Mouse (Mus musculus): ENCODE data around the gene Pdyn. TPM values are rescaled to one million over a fixed set of nuclear protein-coding genes. Genes with fewer than 3 reads are reported as not detected.

The Pdyn gene
- total RNA-seq (2022) = not detected

DNA sequence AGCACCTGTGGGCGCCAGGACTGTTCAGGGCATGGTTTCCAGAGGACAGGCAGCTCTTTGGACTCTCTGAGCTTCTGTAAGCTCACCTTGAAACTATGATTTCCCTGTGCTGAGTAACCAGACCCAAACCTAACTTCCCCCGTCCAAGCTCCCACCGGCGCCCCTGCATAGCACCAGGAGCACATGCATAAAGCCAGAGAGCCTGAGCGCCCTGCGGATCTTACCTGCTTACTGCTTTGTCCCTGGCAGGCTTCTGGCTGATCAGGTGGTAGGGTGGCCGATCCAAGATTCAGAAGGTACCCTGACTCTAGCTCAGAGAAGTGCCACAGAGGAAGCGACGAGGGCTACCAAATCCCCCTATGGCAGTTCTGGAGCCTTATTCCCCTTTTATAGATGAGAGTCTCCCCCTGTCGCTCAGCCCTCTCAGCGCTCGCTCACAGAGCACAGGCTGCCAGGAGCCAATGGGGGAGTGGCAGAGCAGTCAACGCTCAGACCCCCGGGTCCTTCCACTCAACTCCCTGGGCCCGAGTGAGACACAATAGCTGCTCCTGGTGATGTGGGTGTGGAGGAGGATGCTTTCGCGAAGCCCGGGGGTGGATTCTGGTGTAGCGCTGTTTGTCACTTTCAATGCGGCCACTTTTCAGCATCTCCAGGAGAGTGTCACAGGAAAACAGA is at the start of gene Pdyn:
TSS of gene Pdyn (minus strand) at position 361 of the 675 bp plus-strand sequence.
- DNase-seq (ENCODE audit: low spot score in 2 of 2) = no peak

DNA sequence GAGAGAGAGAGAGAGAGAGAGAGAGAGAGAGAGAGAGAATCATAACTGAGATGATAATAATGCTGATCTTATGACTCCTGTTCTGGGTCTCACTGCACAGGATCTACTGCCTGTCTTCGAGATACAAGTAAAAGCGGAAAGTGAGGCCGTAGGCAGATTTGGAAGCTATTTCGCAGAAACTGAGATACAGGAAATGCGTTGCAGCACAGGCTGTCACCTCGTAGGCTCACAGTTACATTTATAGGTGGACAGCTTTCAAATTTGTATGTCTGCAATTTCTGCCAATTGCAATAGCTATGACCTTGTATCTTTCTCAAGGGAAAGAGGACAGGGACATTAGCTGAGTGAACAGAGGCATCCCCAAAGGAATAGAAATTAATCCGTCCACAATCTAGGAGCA is 42.4 kb upstream of the Pdyn start:
- no peak for DNase-seq (ENCODE audit: low spot score in 2 of 2)

DNA sequence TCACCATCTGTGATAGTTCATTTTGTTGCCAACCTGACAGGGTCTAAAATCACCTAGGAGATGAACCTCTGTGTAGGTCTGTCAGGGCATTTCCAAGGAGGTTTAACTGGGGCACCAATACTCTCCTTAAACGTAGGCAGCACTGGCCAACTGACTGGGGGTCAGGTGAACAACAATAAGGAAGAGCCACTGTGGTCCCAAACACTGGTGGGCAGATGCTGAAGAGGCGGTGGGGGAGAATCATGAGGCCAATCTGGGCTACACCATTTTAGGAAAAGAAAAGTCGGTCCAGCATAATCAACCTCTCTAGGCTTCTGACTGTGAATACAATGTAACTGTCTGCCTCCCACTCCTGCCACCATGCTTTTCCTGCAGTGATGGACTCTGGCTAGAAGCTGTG is 40.9 kb upstream of the Pdyn start:
- DNase-seq (ENCODE audit: low spot score in 2 of 2) = no peak

DNA sequence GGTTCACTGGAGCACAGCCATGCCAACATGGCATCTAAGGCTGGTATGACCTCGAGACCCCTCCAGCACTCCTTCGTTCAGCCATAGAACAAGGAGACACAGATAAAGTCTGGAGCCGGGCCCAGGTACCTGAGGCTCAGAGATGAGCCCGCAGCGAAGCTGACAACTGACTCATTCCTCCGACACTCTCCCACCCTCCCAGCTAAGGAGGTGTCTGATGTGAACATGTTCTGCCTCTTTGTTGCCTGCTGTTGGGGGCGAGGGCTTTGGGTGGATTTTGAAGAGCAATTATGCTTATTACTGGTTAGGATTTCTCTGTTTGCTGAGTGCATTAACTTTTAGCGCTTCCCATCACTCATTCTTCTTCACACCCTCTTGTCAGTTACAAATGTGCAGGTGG is 34.4 kb upstream of the Pdyn start:
- no peak for DNase-seq (ENCODE audit: low spot score in 2 of 2)

DNA sequence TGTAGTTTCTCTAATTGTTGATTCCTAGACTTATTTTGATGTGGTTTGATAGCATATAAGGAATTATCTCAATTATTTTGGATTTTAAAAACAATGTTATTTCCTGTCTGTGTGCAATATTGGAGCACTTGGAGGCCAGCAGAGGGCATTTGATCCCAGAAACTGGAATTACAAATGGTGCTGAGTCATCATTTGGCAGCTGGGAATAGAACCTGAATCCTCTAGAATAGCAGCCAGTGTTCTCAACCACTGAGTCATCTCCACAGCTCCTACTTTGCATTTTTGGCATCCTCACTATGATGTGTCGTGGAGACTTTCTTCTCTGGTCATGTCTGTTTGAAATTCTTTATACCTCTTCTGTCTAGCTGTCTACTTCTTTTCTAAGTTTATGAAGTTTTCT is 30.0 kb upstream of the Pdyn start:
- no peak for DNase-seq (ENCODE audit: low spot score in 2 of 2)

DNA sequence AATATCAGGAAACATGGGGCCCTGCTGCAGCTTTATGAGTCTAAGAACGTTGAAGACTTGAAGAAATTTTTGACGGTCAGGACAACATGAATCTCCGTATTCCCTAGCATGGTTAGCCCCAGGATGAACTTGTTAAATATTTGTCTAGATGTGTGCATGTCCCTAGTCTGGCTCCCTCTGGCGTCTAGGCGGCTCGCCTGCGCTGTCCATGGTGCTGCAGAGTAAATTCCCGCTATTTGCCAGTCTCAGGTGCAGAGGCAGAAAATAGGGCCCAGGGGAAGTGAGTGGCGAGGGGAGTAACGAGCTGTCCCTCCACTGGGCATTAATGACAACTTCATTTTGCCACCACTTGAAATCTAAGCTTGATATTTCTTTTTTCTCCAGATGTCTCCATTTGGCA is 16.0 kb upstream of the Pdyn start:
- DNase-seq (ENCODE audit: low spot score in 2 of 2) = no peak

DNA sequence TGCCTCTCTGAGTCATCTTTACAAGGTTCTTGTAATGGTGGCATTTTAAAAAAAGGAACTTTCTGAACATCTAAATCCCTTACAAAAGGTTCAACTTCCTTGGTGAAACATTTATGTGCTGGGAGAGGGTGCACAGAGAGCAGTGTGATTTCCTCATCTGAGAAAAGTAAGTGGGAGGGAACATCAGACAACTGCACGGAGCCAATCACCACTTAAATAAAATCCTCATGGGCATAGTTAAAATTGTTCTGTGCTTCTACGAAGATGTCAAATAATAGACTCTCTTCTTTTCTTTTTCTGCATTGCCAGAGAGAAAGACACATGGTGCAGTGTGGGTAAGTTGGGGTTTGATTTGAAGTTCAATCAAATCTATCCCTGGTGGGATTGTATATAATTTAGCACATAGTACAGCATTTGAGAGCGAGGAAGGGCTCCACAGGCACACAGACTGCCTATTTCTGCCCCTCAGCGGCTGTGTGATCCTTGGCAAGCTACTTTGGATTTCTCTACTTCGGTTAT is 13.4 kb upstream of the Pdyn start:
- no peak for DNase-seq (ENCODE audit: low spot score in 2 of 2)

DNA sequence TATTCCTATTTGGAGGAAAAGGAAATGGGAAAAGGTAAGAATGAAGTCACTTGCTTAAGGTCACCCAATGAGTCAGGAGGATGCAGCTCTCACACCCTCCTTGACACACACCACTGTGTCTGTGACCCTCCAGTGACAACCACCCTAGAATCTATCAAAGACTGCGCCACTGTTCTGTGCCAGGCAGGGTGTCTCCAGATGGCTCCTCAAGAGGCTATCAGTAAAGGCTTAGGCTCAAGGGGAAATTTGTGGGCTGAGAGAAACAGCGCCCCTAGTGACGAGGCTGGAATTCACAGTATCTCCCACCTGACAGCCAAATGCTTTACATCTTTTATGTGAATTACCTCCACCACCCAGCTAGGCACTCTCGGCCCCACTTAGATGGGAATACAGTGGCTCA is 3.6 kb downstream of the Pdyn start:
- DNase-seq (ENCODE audit: low spot score in 2 of 2) = no peak

DNA sequence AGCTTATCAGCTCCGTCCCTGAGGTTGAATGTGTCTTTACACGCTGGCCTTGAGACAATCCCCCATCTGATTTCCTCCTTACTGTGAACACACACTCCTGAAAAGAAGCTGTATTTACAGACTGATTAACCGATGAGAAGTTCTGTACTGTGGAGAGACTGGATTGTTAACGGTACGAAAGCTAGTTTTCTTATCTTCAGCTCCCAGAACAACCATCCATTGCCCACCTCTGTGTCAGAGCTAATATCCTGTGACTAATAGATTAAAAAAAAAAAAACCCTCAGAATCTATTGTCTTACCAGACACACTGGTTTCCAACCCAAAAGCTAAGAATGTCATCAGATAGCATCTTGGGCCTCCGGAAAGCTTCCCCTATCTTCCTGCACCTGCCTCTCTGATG is 5.3 kb downstream of the Pdyn start:
- DNase-seq (ENCODE audit: low spot score in 2 of 2) = no peak

DNA sequence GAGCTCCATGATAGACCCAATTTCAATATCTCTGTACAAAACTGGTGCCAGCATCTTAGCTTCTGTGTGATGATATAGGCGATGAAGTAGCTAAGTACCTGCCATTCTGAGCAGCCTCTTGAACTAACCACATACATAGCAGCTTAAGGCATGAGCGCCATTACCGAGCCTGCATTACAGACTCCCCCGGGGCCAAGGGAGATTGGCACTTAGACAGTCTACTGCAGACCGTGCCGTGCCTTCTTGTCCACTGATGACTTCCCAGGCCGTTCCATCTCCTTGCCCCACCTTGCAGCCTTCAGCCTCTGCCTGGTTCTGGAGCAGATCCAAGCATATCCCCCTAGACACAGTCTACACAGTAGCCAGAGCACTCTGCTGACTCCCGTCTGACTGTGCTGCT is 7.0 kb downstream of the Pdyn start:
- DNase-seq (ENCODE audit: low spot score in 2 of 2) = no peak

DNA sequence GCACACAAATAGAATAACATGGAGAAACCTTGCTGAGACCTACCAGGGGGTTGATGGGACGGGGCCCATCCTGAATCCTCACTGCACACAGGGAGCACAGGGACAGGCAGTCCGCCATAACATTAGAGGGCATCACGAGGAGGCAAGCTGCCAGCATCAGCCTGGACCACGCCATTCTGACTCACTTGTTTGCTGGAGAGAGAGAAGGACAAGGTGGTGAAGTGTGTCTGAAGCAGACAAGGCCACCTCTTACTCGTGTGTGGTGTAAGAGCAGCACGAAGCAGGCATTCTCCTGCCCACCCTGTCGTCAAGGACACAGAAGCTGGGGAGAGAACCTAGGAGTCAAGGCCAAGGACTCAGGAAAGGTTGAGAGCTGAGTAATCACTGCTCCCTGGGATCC is 9.9 kb downstream of the Pdyn start:
- no peak for DNase-seq (ENCODE audit: low spot score in 2 of 2)

DNA sequence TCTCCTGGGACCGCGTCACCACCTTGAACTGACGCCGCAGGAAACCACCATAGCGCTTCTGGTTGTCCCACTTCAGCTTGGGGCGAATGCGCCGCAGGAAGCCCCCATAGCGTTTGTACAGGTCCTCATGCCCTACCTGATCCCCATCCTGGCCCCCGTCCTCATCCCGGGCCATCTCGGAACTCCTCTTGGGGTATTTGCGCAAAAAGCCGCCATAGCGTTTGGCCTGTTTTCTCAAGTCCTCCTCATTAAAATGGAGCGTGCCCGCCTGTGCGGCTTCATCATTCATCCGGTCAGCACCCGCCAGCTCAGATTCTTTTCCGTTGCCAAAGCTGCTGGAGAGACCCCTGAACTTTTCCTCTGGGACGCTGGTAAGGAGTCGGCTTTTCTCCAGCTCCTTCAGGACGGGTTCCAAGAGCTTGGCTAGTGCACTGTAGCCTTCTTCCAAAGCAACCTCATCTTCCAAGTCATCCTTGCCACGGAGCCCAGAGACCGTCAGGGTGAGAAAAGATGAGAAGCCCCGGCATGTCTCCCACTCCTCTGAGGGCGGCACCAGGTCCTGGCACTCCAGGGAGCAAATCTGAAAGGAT is 11.5 kb downstream of the Pdyn start:
- no peak for DNase-seq (ENCODE audit: low spot score in 2 of 2)

DNA sequence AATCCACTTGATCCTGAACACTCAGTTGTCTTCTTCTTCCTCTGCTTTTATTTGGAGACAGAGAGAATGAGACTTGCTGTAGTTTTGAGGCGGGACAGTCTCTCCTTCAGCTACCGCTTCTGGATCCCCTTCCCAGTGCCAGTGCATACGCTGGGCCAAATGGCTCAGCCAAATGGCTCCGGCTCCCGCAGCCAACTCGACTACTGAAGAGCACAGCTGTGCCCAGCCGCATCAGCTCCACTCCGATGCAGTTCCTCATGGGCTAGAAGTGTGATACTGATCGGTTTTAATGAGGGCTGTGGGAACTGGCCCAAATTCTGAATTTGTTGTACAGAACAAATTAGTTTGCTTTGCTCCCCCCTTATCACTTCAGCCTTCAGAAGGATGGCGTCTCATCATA is 12.7 kb downstream of the Pdyn start:
- no peak for DNase-seq (ENCODE audit: low spot score in 2 of 2)

DNA sequence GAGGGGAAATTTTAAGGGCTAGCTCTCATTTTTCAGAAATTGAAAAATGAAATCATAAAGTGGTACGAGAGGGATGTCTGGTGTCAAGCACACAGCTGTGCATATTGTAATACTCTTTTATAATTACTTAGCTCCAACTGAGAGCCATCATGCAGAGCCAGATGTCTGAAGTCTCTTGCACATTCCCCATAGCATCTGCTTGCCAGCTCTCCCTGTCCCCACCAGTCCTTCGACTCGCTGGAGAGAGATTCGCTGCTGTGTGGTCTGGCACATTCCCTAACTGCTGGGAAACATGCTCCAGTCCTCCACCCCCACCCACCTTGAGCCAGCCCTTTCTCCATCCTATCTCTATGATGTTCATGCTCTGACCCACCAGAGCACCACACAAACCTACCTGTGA is 15.6 kb downstream of the Pdyn start:
- DNase-seq (ENCODE audit: low spot score in 2 of 2) = no peak

DNA sequence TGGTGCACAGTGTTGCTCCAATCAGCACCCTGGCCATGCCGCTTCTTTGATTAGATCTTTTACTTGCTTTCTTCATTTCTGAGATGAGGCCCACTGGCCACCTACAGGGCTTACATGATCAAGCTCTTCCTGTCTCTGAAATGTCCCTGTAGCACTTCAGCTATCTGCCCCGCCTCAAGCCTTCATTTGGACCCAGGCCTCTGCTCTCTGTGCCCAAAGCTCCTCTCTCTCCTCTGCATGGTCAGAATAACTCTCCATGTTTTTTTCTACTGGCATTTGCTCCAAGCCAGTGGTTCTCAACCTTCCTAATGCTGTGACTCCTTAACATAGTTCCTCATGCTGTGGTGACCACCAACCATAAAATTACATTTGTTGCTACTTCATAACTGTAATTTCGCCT is 19.4 kb downstream of the Pdyn start:
- DNase-seq (ENCODE audit: low spot score in 2 of 2) = no peak

DNA sequence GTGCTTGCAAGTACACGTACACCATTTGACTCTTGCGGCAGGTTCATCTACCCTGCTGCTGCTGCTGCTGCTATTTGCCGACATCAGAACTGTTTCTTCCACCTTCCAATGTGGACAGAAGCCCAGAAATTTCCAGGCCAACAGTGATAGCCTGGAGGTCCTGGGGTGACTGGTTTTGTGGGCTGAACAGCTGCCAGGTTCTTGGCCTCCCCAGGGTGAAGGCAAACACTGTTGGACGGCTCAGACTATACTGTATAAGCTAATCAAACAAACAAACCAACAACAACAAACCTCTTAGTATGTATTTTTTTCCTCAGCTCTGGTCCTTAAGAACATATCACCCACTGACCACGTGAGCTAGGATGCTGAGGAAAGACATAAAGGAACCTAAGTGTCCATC is 20.6 kb downstream of the Pdyn start:
- no peak for DNase-seq (ENCODE audit: low spot score in 2 of 2)

DNA sequence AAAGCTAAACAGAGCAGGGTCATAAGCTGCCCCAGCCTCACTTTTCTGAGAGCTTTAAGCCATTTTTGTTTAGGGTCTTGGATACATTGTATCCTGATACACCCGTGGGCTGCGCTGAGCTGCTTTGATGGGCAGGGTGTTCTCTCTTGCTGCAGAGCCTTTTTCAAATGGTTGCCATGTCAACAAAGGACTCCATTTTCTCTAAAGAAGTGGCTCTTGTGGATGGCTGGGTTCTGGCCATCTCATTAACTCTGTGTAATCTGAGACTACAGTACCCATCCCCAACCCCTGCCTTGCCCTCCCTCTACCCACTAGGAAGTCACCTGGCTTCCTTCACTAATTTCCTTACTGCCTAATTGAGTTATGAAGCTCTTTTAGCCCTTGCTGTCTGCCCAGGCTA is 22.0 kb downstream of the Pdyn start:
- DNase-seq (ENCODE audit: low spot score in 2 of 2) = no peak

DNA sequence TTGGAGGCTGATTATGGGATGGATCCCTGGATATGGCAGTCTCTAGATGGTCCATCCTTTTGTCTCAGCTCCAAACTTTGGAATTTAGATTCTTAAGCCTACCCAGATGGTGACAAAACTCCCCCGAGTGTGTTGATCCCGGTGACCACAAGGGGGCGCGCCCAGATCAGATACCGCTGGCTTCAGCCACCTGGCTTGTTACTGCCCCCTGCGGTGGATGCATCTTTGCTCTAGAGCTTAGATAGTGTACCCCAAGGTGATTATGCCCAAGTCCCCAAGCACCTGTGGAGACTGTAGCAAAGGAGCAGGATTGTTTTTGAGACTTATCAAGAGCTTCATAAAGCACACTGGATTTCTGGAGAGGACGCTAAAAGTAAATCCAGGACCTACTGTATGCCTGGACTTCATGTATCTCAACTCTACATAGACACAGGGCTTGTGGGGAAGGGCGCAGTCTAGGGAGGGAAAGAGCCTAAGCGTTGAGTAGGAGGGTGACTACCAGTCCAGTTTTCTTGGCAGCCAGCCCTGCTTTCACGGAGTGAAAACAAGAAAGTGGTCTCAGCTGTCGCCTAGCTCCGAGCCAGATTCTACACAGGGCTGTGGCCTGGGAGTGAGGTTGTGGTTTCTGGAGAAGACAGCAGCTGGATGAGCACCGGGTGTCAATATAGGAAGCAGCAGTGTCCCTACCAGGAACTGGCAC is 24.6 kb downstream of the Pdyn start:
- peak; percentile 44 for DNase-seq (ENCODE audit: low spot score in 2 of 2)

DNA sequence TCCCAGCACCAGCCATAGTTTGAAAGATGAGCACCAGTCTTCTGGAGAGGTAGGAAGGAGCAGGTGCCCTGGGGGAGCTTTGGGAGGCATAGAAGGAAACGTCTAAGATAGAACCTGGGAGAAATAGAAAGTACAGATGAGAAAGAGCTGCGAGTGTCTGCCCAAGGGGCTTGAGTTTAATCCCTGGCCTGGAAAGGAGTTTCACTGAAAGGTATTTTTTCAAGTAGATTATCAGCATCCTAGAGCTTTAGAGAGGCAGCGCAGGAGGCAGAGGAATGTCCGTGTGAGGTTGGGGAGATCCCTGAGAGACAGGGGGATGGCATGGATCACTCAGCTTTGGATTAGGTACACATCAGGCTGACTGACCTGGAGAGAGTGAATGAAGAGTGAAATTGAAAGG is 27.7 kb downstream of the Pdyn start:
- no peak for DNase-seq (ENCODE audit: low spot score in 2 of 2)

DNA sequence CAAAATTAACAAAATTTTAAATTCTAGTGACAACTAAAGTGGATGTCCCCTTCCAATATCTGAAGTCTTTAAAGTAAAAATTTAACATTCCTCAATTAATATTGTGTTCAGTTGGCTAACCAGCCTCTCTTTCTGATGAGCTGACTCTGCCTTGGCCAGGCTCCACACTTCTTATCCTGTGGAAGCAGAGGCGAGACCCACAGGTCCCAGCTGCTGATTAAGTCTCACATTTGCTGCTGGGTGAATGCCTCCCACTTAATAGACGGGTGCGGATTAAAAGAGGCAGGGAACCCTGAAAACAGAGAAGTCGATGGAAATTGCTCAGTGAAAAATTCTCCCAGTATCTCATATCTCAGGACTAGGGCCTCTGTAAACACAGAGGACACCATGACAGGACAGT is 37.2 kb downstream of the Pdyn start:
- DNase-seq (ENCODE audit: low spot score in 2 of 2) = no peak

DNA sequence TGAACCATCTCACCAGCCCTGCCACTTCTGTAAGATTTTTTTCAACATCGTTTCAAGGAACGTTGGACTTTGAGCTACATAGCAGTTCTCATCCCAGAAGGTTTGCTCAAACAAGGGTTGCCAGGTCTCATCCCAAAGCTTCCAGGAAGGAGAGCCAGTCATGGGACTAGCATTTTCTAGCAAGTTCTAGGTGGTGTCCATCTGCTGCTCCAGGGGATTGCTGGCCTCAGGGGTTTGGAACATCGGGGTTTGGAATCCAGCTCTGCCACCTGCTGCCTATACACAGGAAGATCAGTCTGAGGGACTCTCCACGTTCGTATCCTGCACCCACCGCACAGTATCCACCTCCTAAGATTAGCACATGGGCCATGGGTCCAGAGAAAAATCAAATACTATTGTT is 39.6 kb downstream of the Pdyn start:
- DNase-seq (ENCODE audit: low spot score in 2 of 2) = no peak

DNA sequence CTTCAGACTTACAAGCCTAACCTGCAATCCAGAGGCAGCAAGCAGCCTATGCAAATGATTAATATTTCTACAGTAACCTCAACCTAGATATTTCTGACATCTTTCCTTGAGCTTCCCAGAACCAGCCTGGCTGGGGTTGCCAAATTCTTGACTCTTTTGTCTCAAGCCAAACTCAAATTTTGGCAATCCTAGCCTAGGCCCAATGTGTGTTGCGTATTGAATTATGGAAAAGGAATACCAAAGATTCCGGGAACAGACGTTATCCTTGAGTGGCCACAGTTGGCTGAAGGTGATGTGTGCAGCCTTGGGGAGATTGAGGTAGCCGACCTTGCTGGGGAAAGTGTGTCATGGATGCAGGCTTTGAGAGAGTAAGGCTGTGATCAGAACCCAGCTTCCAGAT is 40.8 kb downstream of the Pdyn start:
- no peak for DNase-seq (ENCODE audit: low spot score in 2 of 2)

DNA sequence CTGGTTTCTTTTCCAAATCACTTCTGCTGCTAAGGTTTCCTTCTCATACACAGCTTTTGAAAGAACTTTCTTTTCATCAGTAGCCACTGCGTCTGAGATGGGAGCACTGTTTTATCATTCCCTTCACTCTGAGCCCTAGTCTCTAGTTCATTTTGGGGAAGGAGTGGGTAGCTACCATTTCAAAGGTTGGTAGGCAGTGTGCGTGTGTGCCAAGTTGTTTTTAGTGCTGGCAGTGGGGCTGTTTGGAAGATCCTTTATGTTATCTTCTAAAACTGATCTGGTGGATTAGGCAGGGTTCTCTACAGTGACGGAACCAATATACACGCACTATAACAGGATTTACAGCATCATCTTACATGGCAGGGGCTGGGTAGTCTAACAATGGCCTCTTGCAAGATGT is 44.6 kb downstream of the Pdyn start:
- no peak for DNase-seq (ENCODE audit: low spot score in 2 of 2)

Measured in gastrocnemius, adult 8-10 months (tissue).